Mouse (Mus musculus) cerebellum, adult 11 months (tissue): ENCODE data around the gene Rpl19.

Source experiments
- DNase-seq: peaks from one replicate; pipeline ENCODE4 v3.0.0; 2022

The Rpl19 gene

GRCm38 (mm10) chr11:97999748-98000147 lies 26.8 kb upstream of the Rpl19 start:
- no peak for DNase-seq

- no peak for DNase-seq
These were observed 26.0 kb upstream of the Rpl19 start for GRCm38 (mm10) chr11:98000378-98001140.

- no peak for DNase-seq
These were observed 25.1 kb upstream of the Rpl19 start for GRCm38 (mm10) chr11:98001351-98001824.

- no peak for DNase-seq
These were observed 24.5 kb upstream of the Rpl19 start for GRCm38 (mm10) chr11:98001986-98002385.

GRCm38 (mm10) chr11:98002627-98003026 lies 23.9 kb upstream of the Rpl19 start:
- peak; percentile 64 for DNase-seq

- DNase-seq, result no peak
These were observed 23.3 kb upstream of the Rpl19 start for GRCm38 (mm10) chr11:98003171-98003671.

- no peak for DNase-seq
These were observed 22.3 kb upstream of the Rpl19 start for GRCm38 (mm10) chr11:98004161-98004560.

- no peak for DNase-seq
These were observed 21.4 kb upstream of the Rpl19 start for GRCm38 (mm10) chr11:98005076-98005475.

- no peak for DNase-seq
These were observed 20.8 kb upstream of the Rpl19 start for GRCm38 (mm10) chr11:98005686-98006085.

- no peak for DNase-seq
These were observed 18.4 kb upstream of the Rpl19 start for GRCm38 (mm10) chr11:98008087-98008486.

GRCm38 (mm10) chr11:98011716-98012115 lies 14.8 kb upstream of the Rpl19 start:
- no peak for DNase-seq

GRCm38 (mm10) chr11:98012831-98013230 lies 13.7 kb upstream of the Rpl19 start:
- DNase-seq, result no peak

GRCm38 (mm10) chr11:98016177-98016576 lies 10.3 kb upstream of the Rpl19 start:
- no peak for DNase-seq

- DNase-seq, result no peak
These were observed 9.7 kb upstream of the Rpl19 start for GRCm38 (mm10) chr11:98016824-98017223.

GRCm38 (mm10) chr11:98018222-98018621 lies 8.3 kb upstream of the Rpl19 start:
- no peak for DNase-seq

GRCm38 (mm10) chr11:98018858-98019641 lies 7.5 kb upstream of the Rpl19 start:
- DNase-seq, result no peak

GRCm38 (mm10) chr11:98019883-98020610 lies 6.5 kb upstream of the Rpl19 start:
- no peak for DNase-seq

GRCm38 (mm10) chr11:98020710-98021109 lies 5.8 kb upstream of the Rpl19 start:
- no peak for DNase-seq

GRCm38 (mm10) chr11:98021118-98021517 lies 5.4 kb upstream of the Rpl19 start:
- DNase-seq, result no peak

- DNase-seq, result peak; percentile 50
These were observed 4.8 kb upstream of the Rpl19 start for GRCm38 (mm10) chr11:98021565-98022252.

- no peak for DNase-seq
These were observed 4.3 kb upstream of the Rpl19 start for GRCm38 (mm10) chr11:98022253-98022554.

GRCm38 (mm10) chr11:98022555-98023371 lies 3.7 kb upstream of the Rpl19 start, which contains the start of gene Cacnb1:
Gene Cacnb1, minus strand, starts transcription at chr11:98023034.
- peak; percentile 51 for DNase-seq
